Mouse (Mus musculus): ENCODE measurements around the gene Piezo1. TPM values are rescaled to one million over a fixed set of nuclear protein-coding genes. Genes with fewer than 3 reads are reported as not detected.

The Piezo1 gene
- 14.3 and 16.7 TPM in 2 replicates for polyA plus RNA-seq (2015; fragmentation: Nextera tagmentation; extraction: Ambion mirVana)

DNA sequence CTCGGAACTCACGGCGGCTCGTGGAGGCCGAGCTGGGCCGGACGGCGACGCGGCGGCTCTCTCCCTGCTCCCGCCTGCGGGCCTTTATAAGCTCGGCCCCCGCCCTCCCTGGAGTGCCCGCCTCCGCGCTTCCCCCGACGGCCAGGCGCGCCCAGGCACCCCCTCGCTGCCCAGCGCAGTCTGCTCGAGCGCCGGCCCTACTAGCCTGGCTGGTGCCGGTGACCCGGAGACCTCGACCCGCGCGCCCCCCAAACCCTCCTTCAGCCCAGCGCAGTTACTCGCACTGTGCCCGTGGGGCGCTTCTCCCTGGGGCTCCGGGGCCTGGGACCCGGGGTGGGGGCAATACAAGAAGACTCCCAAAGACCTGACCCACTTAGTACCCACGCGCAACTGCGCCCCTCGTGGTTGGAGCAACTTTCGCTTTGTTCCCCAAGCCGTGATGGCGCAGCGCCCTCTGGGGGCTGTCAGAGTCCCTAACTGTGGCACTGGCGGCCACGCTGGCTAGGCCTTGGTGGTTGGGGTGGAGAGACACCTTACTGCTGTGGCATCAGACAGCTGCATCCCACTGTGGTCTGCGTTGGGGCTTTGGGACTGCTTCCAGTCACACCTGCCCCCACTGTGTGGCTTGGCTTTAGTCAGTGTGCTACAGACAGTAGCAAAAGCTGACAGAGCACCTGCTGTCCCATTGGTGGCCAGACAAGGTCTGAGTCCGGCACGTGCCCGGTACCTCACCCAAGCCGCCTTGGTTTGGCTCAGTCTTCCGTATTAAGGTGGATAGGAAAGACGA, at the start of gene Piezo1:
Gene Piezo1 (minus strand): TSS at position 65 of the 787 bp plus-strand sequence.
- Histone ChIP-seq H3K4me1 (peaks cover 60% of the 10 kb centered on the region), H3K27ac (replicated peaks) (peak within 1 kb of the TSS; percentile 92), H3K27me3 (no peaks in the 10 kb centered on the region), H3K36me3 (no peaks in the 10 kb centered on the region), H3K9ac (peak within 1 kb of the TSS; percentile 80), H3K4me3 (replicated peaks) (peak within 1 kb of the TSS; percentile 77), H3K4me2 (replicated peaks) (peak within 1 kb of the TSS; percentile 73), H3K9me3 (replicated peaks) (no peaks in the 10 kb centered on the region)
- ATAC-seq (ENCODE audit: insufficient number of reproducible peaks, low FRiP score, low TSS enrichment, low read depth): peak; percentile 81
- WGBS: 11% methylated on average over 54 of the region's 56 CpGs

DNA sequence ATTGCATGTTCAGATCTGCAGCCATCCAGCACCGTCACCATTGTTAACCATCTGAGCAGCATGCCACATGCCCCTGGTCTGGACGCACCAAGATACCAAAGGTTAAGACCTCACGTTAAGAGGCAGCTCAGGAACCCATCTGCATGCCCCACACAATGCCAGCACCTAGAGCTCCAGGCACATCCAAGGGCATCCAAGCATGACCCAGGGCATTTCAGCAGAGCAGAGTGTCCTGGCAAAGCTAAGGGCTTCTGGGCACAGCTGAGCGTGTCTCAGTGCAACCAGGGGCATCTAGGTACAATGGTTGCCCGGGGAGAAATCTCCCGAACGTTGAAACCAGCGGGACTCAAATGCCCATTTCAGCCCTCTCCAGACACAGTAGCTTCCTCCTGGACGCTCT, 49.5 kb upstream of the Piezo1 start:
- Histone ChIP-seq H3K9me3 (replicated peaks) (no peaks in the 10 kb centered on the region), H3K27me3 (no peaks in the 10 kb centered on the region), H3K36me3 (peaks cover 7% of the 10 kb centered on the region; the same call in 1 of the 2 replicates), H3K27ac (replicated peaks) (no peak overlapping the region), H3K9ac (no peak overlapping the region), H3K4me2 (replicated peaks) (no peak overlapping the region), H3K4me1 (no peaks in the 10 kb centered on the region), H3K4me3 (replicated peaks) (no peak overlapping the region)
- 89% methylated on average over 9 of the region's 9 CpGs for WGBS
- no peak for ATAC-seq (ENCODE audit: insufficient number of reproducible peaks, low FRiP score, low TSS enrichment, low read depth)

DNA sequence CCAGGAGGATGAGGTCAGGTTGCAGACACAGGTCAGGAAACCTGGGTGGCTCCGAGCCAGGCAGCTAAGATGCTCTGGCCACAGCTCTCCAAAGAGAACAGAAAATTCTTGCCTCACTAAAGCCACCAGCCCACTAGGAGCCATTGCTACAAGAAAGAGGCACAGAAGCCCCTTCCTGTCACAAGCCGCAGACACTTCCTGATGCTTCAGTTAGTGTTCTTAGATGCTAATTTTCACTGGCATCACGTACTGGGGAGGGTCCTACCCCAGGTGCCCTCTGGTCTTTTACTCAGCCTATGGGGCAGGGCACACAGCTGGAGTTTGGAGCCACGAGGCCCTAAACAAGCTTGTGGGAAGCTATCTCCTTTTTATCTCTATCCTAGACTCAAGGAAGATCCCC, 44.9 kb upstream of the Piezo1 start:
- Histone ChIP-seq H3K36me3 (no peaks in the 10 kb centered on the region), H3K27ac (replicated peaks) (no peak overlapping the region), H3K9ac (no peak overlapping the region), H3K27me3 (no peaks in the 10 kb centered on the region), H3K4me2 (replicated peaks) (no peak overlapping the region), H3K4me1 (no peaks in the 10 kb centered on the region), H3K4me3 (replicated peaks) (no peak overlapping the region), H3K9me3 (replicated peaks) (no peaks in the 10 kb centered on the region)
- ATAC-seq (ENCODE audit: insufficient number of reproducible peaks, low FRiP score, low TSS enrichment, low read depth): no peak
- WGBS: 43% methylated on average over 4 of the region's 4 CpGs

DNA sequence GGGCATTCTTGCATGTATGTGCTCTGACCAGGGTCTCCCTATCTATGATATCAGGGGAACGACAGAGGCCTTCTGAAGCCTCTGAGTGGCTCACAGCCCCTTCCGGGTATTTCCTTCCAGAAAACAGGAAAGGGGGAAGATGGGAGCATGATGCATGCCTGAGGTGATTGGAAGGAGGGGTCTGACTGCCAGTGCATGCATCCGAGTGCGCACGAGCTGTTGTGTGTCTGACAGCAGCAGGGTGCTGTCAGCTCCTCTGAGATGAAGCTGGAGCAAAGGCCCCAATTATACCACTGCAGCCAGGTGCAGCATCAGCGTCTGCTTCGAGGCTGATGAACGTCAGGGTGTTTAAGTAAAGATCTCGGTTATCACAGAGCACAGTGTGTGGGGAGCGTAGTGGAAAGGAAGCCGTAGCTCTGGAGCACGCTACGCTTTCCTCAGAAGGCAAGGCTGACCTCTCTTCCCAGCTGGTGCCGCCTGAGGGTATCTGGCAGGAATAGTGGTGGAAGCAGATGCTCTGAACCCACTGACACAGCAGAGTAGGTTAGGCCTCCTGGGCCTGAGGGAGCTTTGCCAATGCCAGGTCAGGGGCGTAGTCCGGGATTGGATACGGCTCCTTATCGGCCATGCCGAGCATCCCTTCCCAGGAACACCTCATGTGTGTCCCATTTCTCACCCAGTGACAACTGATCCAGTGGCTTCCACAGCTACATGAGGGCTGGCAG, 42.8 kb upstream of the Piezo1 start:
- Histone ChIP-seq H3K4me1 (no peaks in the 10 kb centered on the region), H3K27me3 (no peaks in the 10 kb centered on the region), H3K36me3 (no peaks in the 10 kb centered on the region), H3K9me3 (replicated peaks) (no peaks in the 10 kb centered on the region), H3K27ac (replicated peaks) (no peak overlapping the region), H3K9ac (no peak overlapping the region), H3K4me2 (replicated peaks) (no peak overlapping the region), H3K4me3 (replicated peaks) (no peak overlapping the region)
- ATAC-seq (ENCODE audit: insufficient number of reproducible peaks, low FRiP score, low TSS enrichment, low read depth): no peak
- 69% methylated on average over 19 of the region's 19 CpGs for WGBS

DNA sequence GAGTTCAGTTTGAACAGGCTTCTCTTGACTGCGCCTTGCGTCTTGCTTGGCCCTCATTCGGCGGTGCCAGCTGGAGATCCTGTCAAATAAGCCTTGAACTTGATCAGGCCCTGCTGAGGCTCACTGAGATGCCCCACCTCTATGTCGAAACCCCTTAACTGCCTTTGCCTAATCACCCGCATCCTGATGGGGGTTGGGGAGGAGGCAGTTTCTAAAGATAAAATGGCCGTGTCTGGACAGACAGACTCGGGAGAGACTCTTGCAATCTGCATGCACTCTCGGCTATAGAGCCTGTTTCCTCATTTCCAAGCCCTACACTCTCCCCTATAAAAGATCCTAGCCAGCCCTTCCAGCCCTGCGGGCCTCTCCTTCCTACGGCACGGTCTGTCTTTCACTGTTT, 42.1 kb upstream of the Piezo1 start:
- Histone ChIP-seq H3K27me3 (no peaks in the 10 kb centered on the region), H3K9me3 (replicated peaks) (no peaks in the 10 kb centered on the region), H3K4me3 (replicated peaks) (no peak overlapping the region), H3K36me3 (no peaks in the 10 kb centered on the region), H3K27ac (replicated peaks) (no peak overlapping the region), H3K9ac (no peak overlapping the region), H3K4me2 (replicated peaks) (no peak overlapping the region), H3K4me1 (no peaks in the 10 kb centered on the region)
- WGBS: 71% methylated on average over 12 of the region's 12 CpGs
- no peak for ATAC-seq (ENCODE audit: insufficient number of reproducible peaks, low FRiP score, low TSS enrichment, low read depth)

DNA sequence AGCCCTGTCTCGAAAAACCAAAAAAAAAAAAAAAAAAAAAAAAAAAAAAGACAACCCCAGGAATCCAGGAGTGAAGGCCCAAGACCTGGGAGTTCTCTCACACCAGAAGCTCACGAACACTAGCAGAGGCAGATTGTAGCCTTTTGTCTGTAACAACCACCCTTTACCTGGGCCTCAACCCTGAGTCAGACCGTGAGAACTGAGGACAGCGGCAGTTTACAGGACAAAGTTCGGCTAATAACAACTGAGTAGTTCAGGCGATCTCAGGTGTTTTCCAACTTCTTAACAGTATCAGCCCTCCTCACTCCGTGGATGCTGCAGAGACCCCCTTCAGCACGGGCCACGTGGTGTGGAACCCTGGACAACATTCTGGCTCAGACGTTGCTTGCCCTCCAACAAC, 35.6 kb upstream of the Piezo1 start:
- no peak for ATAC-seq (ENCODE audit: insufficient number of reproducible peaks, low FRiP score, low TSS enrichment, low read depth)
- H3K4me1 ChIP-seq: peaks cover 9% of the 10 kb centered on the region; the same call in 1 of the 2 replicates
- no peak overlapping the region for H3K9ac ChIP-seq
- no peak overlapping the region for H3K27ac ChIP-seq (replicated peaks)
- H3K4me3 ChIP-seq (replicated peaks): no peak overlapping the region
- no peaks in the 10 kb centered on the region for H3K9me3 ChIP-seq (replicated peaks)
- H3K27me3 ChIP-seq: no peaks in the 10 kb centered on the region
- 83% methylated on average over 10 of the region's 10 CpGs for WGBS
- H3K4me2 ChIP-seq (replicated peaks): no peak overlapping the region
- no peaks in the 10 kb centered on the region for H3K36me3 ChIP-seq

DNA sequence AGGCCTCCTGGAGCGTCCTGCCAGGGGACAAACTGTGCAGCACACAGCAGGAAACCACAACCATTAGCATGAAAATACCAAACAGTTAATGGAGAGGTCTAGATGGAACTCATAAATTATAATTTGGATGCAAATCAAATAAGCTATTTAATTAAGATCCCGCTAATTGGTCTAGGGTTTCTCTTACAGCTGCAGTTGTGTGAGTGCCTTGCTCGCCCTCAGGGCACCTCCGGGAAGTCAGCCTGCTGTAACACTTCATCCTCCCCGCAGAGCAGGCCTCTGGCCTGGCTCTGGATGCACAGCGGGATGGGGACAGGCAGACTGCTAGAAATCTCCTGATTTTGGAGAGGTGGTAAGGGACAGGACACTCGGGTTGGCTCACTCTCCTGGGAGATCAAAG, 35.0 kb upstream of the Piezo1 start:
- Histone ChIP-seq H3K27ac (replicated peaks) (no peak overlapping the region), H3K9ac (no peak overlapping the region), H3K4me3 (replicated peaks) (no peak overlapping the region), H3K4me2 (replicated peaks) (no peak overlapping the region), H3K9me3 (replicated peaks) (no peaks in the 10 kb centered on the region), H3K4me1 (peaks cover 10% of the 10 kb centered on the region; the same call in 1 of the 2 replicates), H3K36me3 (no peaks in the 10 kb centered on the region), H3K27me3 (no peaks in the 10 kb centered on the region)
- 41% methylated on average over 7 of the region's 7 CpGs for WGBS
- ATAC-seq (ENCODE audit: insufficient number of reproducible peaks, low FRiP score, low TSS enrichment, low read depth): no peak

DNA sequence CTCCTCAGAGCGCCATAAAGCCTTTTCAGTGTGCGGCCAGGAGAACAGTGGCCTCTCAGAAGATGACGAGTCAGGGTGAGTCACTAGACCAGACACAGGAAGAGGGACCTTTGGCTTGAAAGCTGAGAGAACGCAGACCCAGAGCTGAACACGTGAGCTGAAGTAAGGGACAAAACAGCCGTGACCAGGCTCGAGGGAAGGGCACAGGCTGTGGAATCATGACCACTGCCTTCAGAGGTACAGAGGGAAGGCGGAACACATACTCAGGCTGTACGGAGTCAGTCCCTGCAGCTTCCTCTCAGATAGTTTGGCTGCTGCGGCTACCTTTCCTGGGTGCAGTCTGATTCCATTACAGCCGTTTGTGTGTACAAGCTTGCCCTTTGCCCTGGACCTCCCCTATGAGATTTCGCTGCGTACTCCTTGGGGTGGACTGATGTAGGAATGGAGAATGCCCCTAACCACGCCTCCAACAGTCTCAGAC, 34.3 kb upstream of the Piezo1 start:
- H3K9me3 ChIP-seq (replicated peaks): no peaks in the 10 kb centered on the region
- H3K9ac ChIP-seq: no peak overlapping the region
- no peak overlapping the region for H3K4me2 ChIP-seq (replicated peaks)
- H3K36me3 ChIP-seq: no peaks in the 10 kb centered on the region
- no peak for ATAC-seq (ENCODE audit: insufficient number of reproducible peaks, low FRiP score, low TSS enrichment, low read depth)
- 52% methylated on average over 14 of the region's 14 CpGs for WGBS
- H3K4me1 ChIP-seq: peaks cover 13% of the 10 kb centered on the region; the same call in 1 of the 2 replicates
- no peaks in the 10 kb centered on the region for H3K27me3 ChIP-seq
- H3K27ac ChIP-seq (replicated peaks): no peak overlapping the region
- no peak overlapping the region for H3K4me3 ChIP-seq (replicated peaks)

DNA sequence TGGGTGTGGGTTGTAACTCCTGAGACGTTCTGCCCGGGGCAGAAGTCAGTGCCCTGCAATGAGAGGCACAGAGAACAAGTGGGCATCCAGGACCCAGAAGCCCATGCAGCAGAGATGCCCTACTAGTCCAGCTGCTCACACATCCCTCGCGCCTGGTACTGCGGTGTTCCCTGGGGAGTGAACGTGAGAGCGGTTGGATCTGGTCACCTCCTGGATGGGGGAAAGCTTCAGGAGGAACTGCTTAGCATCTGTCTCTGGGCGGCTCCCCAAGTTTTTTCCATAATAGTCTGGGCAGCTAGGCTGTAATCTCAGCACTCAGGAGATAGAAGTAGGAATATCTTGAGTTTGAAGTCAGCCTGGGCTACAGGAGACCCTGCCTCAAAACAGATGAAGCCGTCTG, 33.9 kb upstream of the Piezo1 start:
- H3K9me3 ChIP-seq (replicated peaks): no peaks in the 10 kb centered on the region
- peaks cover 18% of the 10 kb centered on the region for H3K4me1 ChIP-seq
- H3K4me3 ChIP-seq (replicated peaks): no peak overlapping the region
- ATAC-seq (ENCODE audit: insufficient number of reproducible peaks, low FRiP score, low TSS enrichment, low read depth): no peak
- no peaks in the 10 kb centered on the region for H3K27me3 ChIP-seq
- H3K9ac ChIP-seq: no peak overlapping the region
- WGBS: 77% methylated on average over 9 of the region's 9 CpGs
- no peaks in the 10 kb centered on the region for H3K36me3 ChIP-seq
- no peak overlapping the region for H3K4me2 ChIP-seq (replicated peaks)
- H3K27ac ChIP-seq (replicated peaks): no peak overlapping the region

DNA sequence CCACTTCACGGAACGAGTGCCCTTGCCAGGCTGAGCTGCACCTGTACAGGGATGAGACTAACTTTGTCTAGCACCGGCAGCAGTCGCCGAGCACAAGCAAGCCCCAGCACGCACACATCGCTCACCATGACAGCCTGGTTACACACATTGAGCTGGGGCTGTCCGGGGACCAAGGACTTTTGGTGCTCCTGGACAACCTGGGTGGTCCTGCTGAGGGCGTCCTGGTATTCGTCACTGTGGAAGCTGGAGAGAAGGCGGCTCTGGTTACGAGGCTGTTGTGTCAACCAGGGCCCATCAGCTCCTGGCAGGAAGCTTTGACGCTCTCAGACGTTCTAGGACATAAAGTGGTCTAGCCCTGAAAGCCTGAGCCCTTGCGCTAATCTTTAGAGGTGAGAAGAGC, 29.8 kb upstream of the Piezo1 start:
- Histone ChIP-seq H3K9ac (no peak overlapping the region), H3K4me1 (peaks cover 43% of the 10 kb centered on the region), H3K27me3 (no peaks in the 10 kb centered on the region), H3K36me3 (no peaks in the 10 kb centered on the region), H3K4me3 (replicated peaks) (no peak overlapping the region), H3K27ac (replicated peaks) (no peak overlapping the region), H3K9me3 (replicated peaks) (no peaks in the 10 kb centered on the region), H3K4me2 (replicated peaks) (no peak overlapping the region)
- no peak for ATAC-seq (ENCODE audit: insufficient number of reproducible peaks, low FRiP score, low TSS enrichment, low read depth)
- WGBS: 47% methylated on average over 13 of the region's 15 CpGs

DNA sequence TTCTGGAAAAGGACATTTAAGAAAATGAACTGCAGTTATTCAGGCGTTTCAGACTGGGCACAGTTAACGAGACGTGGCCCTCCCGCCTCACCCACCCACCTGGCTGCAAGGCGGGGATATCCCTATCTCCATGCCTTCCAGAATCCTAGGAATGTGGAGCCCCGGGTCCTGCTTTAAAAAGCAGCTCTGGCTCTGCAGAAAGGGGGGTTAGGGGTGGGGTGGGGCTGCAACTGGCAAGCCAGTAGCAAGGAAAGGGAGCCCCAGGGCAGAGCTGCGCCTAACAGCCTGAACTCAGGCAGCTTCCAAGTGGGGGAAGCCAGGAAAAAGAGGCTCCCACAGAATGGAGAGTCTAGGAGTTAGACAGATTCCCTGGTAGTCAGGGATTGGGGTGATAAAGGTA, 28.1 kb upstream of the Piezo1 start:
- 13% methylated on average over 7 of the region's 7 CpGs for WGBS
- Histone ChIP-seq H3K27ac (replicated peaks) (peak overlapping the region; percentile 51; the same call in 1 of the 2 replicates), H3K4me3 (replicated peaks) (no peak overlapping the region), H3K27me3 (no peaks in the 10 kb centered on the region), H3K36me3 (peaks cover 4% of the 10 kb centered on the region; the same call in 1 of the 2 replicates), H3K9me3 (replicated peaks) (no peaks in the 10 kb centered on the region), H3K4me1 (peaks cover 51% of the 10 kb centered on the region), H3K4me2 (replicated peaks) (no peak overlapping the region), H3K9ac (no peak overlapping the region)
- no peak for ATAC-seq (ENCODE audit: insufficient number of reproducible peaks, low FRiP score, low TSS enrichment, low read depth)
